7 mouse cellular contexts compared by ENCODE assay signal in genomic region chr10:97312978-97313377, GRCm38 (mm10).
A peak's percentile ranks its signal among the peaks of the same experiment; 100 is the strongest.
DNase-seq lines count a peak whose midpoint lies in the region; ATAC-seq and TF ChIP-seq lines count a peak whose summit lies in the region.

No protein-coding gene starts in this region.

- H3K27me3 ChIP-seq in intestine, postnatal 0 days (replicated peaks; ENCODE audit: control insufficient read depth, insufficient read depth, low read length): no peaks in the 10 kb centered on the region
- H3K27me3 ChIP-seq in midbrain, embryonic 12.5 days: no peaks in the 10 kb centered on the region
- H3K27me3 ChIP-seq in small intestine, adult 2 months (ENCODE audit: control insufficient read depth, insufficient read depth, low read length): no peaks in the 10 kb centered on the region

- H3K27ac ChIP-seq in intestine, postnatal 0 days (ENCODE audit: low read depth, low read length): peak overlapping the region; percentile 75
- H3K27ac ChIP-seq in midbrain, embryonic 12.5 days (replicated peaks): peak overlapping the region; percentile 96
- peak overlapping the region; percentile 98 for H3K27ac ChIP-seq in small intestine, adult 2 months (ENCODE audit: insufficient read depth, low read depth, low read length)

- peak overlapping the region; percentile 53 for H3K4me3 ChIP-seq in intestine, postnatal 0 days (ENCODE audit: low read depth, low read length)
- H3K4me3 ChIP-seq in midbrain, embryonic 12.5 days: peak overlapping the region; percentile 46
- H3K4me3 ChIP-seq in small intestine, adult 2 months (ENCODE audit: low read depth, low read length): no peak overlapping the region; the same call in 1 of the 2 replicates

- no peak for TF ChIP-seq POLR2A in small intestine, adult 2 months (IDR thresholded peaks at IDR 0.05; ENCODE audit: low read depth, low read length)

- ATAC-seq in intestine, postnatal 0 days: peak; percentile 89
- ATAC-seq in midbrain, embryonic 12.5 days (ENCODE audit: low FRiP score, low read depth): peak; percentile 89

- TF ChIP-seq CTCF in intestine, postnatal 0 days (IDR thresholded peaks at IDR 0.05; ENCODE audit: low read depth): peak; percentile 88
- TF ChIP-seq CTCF in small intestine, adult 2 months (IDR thresholded peaks at IDR 0.05; ENCODE audit: extremely low read depth, insufficient read length, insufficient replicate concordance, low read depth, low read length): peak; percentile 99

- peak overlapping the region; percentile 38 for H3K9ac ChIP-seq in intestine, postnatal 0 days (ENCODE audit: low read depth, low read length)
- H3K9ac ChIP-seq in midbrain, embryonic 12.5 days (replicated peaks): peak overlapping the region; percentile 68

- H3K36me3 ChIP-seq in intestine, postnatal 0 days (ENCODE audit: control insufficient read depth, insufficient read depth): no peaks in the 10 kb centered on the region
- H3K36me3 ChIP-seq in midbrain, embryonic 12.5 days: no peaks in the 10 kb centered on the region
- no peaks in the 10 kb centered on the region for H3K36me3 ChIP-seq in small intestine, adult 2 months (ENCODE audit: control insufficient read depth, insufficient read depth, low read length)

- H3K4me2 ChIP-seq in intestine, postnatal 0 days (replicated peaks; ENCODE audit: low read depth): peak overlapping the region; percentile 84
- H3K4me2 ChIP-seq in midbrain, embryonic 12.5 days (replicated peaks): peak overlapping the region; percentile 64

- DNase-seq in adrenal gland, adult 8-10 months: peak; percentile 89
- DNase-seq in embryo, embryonic 9.5 days (ENCODE audit: extremely low spot score): peak; percentile 91
- DNase-seq in gonadal fat pad, adult 2 months (ENCODE audit: low read depth): peak; percentile 28
- DNase-seq in left cerebral cortex, postnatal 4 days: peak; percentile 96

- H3K9me3 ChIP-seq in intestine, postnatal 0 days (ENCODE audit: control insufficient read depth): no peaks in the 10 kb centered on the region
- H3K9me3 ChIP-seq in midbrain, embryonic 12.5 days: no peaks in the 10 kb centered on the region

- no peaks in the 10 kb centered on the region for H3K4me1 ChIP-seq in intestine, postnatal 0 days (replicated peaks; ENCODE audit: control insufficient read depth, insufficient read depth, low read length)
- peaks cover 3% of the 10 kb centered on the region; the same call in 1 of the 2 replicates for H3K4me1 ChIP-seq in midbrain, embryonic 12.5 days
- H3K4me1 ChIP-seq in small intestine, adult 2 months (ENCODE audit: control insufficient read depth, insufficient read depth, insufficient read length, low read length): no peaks in the 10 kb centered on the region

- intact Hi-C loops in left cerebral cortex, postnatal 4 days (cut with DNase I): loop anchor here (5.0 to 10.0 kb wide), 4 partner anchors 358 to 1101 kb away; partner anchors contain the start of gene Btg1

- WGBS in intestine, postnatal 0 days: 0% methylated on average over 17 of the region's 17 CpGs
- under 1% methylated on average over 17 of the region's 17 CpGs for WGBS in midbrain, embryonic 12.5 days
- under 1% methylated on average over 17 of the region's 17 CpGs for WGBS in small intestine, adult 2 months

Comparison
In these comparisons a context has a peak if more than half of its experiments do, and no peak if none do; other contexts are left out.
1. DNase-seq: peak in every context shown above with its lines; median percentile 96 in left cerebral cortex, postnatal 4 days; 91 in embryo, embryonic 9.5 days; 89 in adrenal gland, adult 8-10 months; 28 in gonadal fat pad, adult 2 months.